Mouse (Mus musculus) hematopoietic stem cell, adult 5-6 weeks (primary cell): ENCODE measurements around the gene Cpsf7. TPM values are rescaled to one million over a fixed set of nuclear protein-coding genes. Genes with fewer than 3 reads are reported as not detected.
"Not testable (repeated sequence)": the region's sequence is repeated elsewhere in the genome, so short reads cannot be mapped to it uniquely, and the experiment has no call there.

Experiments
- ATAC-seq, 2 experiments: fragments of 125-278 bp in 1 of 2; replicated peaks in 1 of 2; 2 replicates each; pipeline ENCODE4 v1.8.0; 2016 to 2017; ENCODE audit warnings: inconsistent platforms in 2 of 2, mild to moderate bottlenecking in 2 of 2, moderate number of reproducible peaks in 2 of 2, low read depth in 1 of 2, moderate TSS enrichment in 1 of 2; ENCODE audit not compliant: low FRiP score in 2 of 2, poor library complexity in 2 of 2, severe bottlenecking in 2 of 2, insufficient read depth in 1 of 2, low TSS enrichment in 1 of 2
- total RNA-seq: library from RNA; stranded (forward); fragments of 172-1452, 232-1000 nt; gene quantifications from 2 replicates; pipeline ENCODE4 v1.2.3, GENCODE M21; 2017

Gene Cpsf7
- total RNA-seq, 1 experiment from 2014 or later = 52.1 TPM

- ATAC-seq = peak; percentile 94 to 99
Observed at GRCm38 (mm10) chr19:10555624-10556510, 30.8 kb downstream of the Cpsf7 start, which contains the start of gene Tmem216. Gene Tmem216, minus strand, starts transcription at chr19:10556238.

GRCm38 (mm10) chr19:10557001-10557400 is 31.9 kb downstream of the Cpsf7 start:
- ATAC-seq = no peak

DNA sequence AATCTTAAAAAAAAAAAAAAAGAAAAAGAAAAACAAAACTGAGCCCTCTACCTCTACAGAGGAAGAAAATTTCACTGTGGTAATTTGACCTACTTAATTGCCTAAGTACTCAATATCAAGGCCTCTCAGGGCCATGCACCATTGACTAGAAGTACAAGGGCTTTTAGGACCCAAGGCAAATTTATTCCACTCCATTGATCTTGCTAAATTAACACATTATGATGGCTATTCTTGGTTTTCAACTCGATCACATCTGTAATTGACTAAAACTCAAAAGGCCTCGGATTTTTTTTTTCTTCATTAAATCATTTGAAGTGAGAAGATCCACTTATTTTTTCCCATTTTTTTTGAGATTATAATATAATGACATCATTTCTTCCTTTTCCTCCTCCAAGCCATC is 32.4 kb downstream of the Cpsf7 start:
- no peak for ATAC-seq

- ATAC-seq = not testable (repeated sequence)
Observed at GRCm38 (mm10) chr19:10557837-10558375, 32.8 kb downstream of the Cpsf7 start.

- no peak for ATAC-seq
Observed at GRCm38 (mm10) chr19:10560108-10560507, 35.0 kb downstream of the Cpsf7 start.

GRCm38 (mm10) chr19:10561558-10562314 is 36.7 kb downstream of the Cpsf7 start:
- no peak for ATAC-seq

DNA sequence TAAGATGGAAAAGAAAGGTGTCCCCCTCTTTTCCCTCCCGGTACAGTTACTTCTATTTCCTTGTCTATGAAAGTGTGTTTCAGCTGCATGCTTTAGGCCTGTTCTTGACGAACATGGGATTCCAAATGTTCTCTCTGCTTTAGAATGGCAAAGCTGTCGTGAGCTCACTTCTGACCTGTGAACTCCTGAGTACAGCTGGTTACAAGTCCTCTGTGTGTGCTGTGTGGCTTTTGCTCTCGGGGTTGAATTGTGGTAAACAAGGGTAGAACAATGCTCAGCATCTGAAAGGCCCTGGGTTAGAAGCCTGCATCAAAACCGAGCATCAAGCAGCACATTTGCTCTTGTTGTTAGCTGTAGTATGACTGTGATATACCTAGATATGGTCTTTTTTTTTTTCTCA is 37.3 kb downstream of the Cpsf7 start:
- no peak for ATAC-seq

GRCm38 (mm10) chr19:10564278-10564677 is 39.2 kb downstream of the Cpsf7 start:
- no peak for ATAC-seq

DNA sequence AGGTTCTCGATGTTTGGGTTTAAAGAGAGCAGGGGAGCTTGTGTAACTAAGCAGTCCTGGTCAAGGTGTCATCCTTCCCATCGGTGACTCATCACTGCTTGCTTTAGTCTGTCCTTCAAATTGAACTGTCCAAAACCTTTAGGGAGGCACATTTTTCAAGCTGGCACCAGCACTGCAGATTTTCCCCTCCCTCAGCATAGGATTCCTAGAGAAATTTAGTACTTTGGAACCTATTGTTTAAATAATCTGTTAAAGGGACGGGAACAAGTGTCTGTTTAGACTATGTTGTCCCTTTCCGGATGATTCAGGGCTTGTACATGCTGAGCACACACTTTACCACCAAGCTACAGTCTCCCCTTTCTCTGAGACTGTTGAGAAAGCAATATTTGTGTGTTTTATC is 40.2 kb downstream of the Cpsf7 start:
- no peak for ATAC-seq

DNA sequence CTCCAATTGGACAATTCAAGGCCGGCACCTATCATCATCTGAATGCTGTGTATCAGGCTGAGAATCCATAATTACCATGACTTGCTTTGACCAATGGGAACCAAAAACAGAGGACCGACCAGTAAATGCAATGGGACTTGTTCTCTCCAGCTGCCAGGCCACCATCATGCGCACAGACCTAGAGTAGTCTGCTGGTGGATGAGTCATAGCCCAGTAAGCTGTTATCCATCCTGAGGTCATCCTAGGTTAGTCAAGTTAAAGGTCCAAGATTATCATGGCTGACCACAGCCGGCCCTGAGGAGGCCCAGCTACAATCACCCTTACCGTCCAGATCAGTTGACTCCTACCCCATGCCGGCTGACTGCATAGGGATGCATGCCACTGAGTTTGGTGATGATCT is 44.6 kb downstream of the Cpsf7 start:
- ATAC-seq = no peak

GRCm38 (mm10) chr19:10576690-10577561 is 51.9 kb downstream of the Cpsf7 start, which contains the start of the genes Cyb561a3 and Tmem138:
Gene Cyb561a3, plus strand, starts transcription at chr19:10577172.
Gene Tmem138, minus strand, starts transcription at chr19:10577362.
- ATAC-seq = peak; percentile 87 to 94

GRCm38 (mm10) chr19:10580102-10580501 is 55.0 kb downstream of the Cpsf7 start:
- ATAC-seq = no peak

- peak in 1 of 2 experiments; percentile 25; a peak in 1 of 4 replicates for ATAC-seq
Observed at GRCm38 (mm10) chr19:10580761-10581160, 55.7 kb downstream of the Cpsf7 start.

GRCm38 (mm10) chr19:10581984-10582383 is 56.9 kb downstream of the Cpsf7 start:
- no peak for ATAC-seq

- ATAC-seq = no peak
Observed at GRCm38 (mm10) chr19:10583550-10584146, 58.6 kb downstream of the Cpsf7 start.

DNA sequence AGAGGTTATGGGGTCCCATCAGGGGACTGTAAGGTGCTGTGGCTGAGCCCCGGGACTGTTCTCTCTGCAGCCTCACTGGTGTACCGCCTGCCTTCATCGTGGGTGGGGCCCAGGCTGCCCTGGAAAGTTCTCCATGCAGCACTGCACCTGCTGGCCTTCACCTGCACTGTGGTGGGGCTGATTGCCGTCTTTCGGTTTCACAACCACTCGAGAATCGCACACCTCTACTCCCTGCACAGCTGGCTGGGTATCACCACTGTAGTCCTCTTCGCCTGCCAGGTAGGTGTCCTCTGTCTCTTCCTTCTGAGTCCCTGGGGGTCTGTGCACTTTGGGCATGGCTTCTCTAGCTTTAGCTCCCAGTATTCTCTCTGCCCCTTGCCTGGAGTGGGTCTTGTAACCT is 60.0 kb downstream of the Cpsf7 start:
- no peak for ATAC-seq

DNA sequence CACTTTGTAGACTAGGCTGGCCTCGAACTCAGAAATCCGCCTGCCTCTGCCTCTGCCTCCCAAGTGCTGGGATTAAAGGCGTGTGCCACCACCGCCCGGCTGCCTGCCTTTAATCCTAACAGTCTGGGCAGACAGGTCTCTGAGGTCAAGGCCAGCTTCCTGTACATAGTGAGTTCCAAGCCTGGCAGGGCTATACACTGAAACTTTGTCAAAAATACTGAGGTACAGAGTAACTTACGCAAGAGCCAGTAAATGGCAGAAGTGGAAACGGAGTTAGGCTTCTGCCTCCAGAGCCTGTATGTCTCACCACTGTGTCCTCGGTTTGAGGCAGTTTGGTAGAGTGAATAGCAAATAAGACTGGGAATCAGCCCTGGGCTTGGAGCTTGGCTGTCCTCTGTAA is 62.2 kb downstream of the Cpsf7 start:
- ATAC-seq = no peak
